Mouse (Mus musculus) embryonic facial prominence, embryonic 14.5 days (tissue): Measurements from ENCODE around the gene Cntfr. TPM values are rescaled to one million over a fixed set of nuclear protein-coding genes. Genes with fewer than 3 reads are reported as not detected.

Source experiments
- ATAC-seq: fragments of 200-750 bp; cut with Nextera tagmentation; 2 replicates; pipeline ENCODE4 v1.8.0; 2017; ENCODE audit warnings: low read depth, moderate number of reproducible peaks, moderate TSS enrichment
- DNase-seq: peaks from one replicate; pipeline ENCODE4 v3.0.0-alpha.2; 2015; ENCODE audit warnings: low spot score
- H3K27ac ChIP-seq: fragments of 300-500 bp; sonication (generic); replicated peaks from 2 replicates; pipeline ENCODE4 v1.5.1; 2014; ENCODE audit warnings: low read depth, mild to moderate bottlenecking, low read length, moderate library complexity
- H3K27me3 ChIP-seq: fragments of 300-500 bp; sonication (generic); replicated peaks from 2 replicates; pipeline ENCODE4 v1.6.1; 2014; ENCODE audit warnings: low read length; ENCODE audit not compliant: control insufficient read depth, insufficient read depth
- H3K36me3 ChIP-seq: fragments of 300-500 bp; sonication (generic); 2 replicates; pipeline ENCODE4 v1.6.1; 2014; ENCODE audit warnings: low read length, mixed read lengths; ENCODE audit not compliant: control insufficient read depth, insufficient read depth
- H3K4me1 ChIP-seq: fragments of 300-500 bp; sonication (generic); 2 replicates; pipeline ENCODE4 v1.6.1; 2014; ENCODE audit warnings: antibody characterized with exemption, low read length; ENCODE audit not compliant: control insufficient read depth, insufficient read depth
- H3K4me2 ChIP-seq: fragments of 300-500 bp; sonication (generic); 2 replicates; pipeline ENCODE4 v1.6.1; 2014; ENCODE audit warnings: low read depth, mild to moderate bottlenecking, low read length, moderate library complexity, mixed read lengths
- H3K4me3 ChIP-seq: fragments of 300-500 bp; sonication (generic); 2 replicates; pipeline ENCODE4 v1.5.1; 2014; ENCODE audit warnings: low read depth, mild to moderate bottlenecking, low read length
- H3K9ac ChIP-seq: fragments of 300-500 bp; sonication (generic); 2 replicates; pipeline ENCODE4 v1.6.1; 2014; ENCODE audit warnings: low read depth, mild to moderate bottlenecking, low read length, moderate library complexity, mixed read lengths
- H3K9me3 ChIP-seq: fragments of 300-500 bp; sonication (generic); 2 replicates; pipeline ENCODE4 v1.6.1; 2016; ENCODE audit warnings: low read length; ENCODE audit not compliant: control insufficient read depth
- WGBS: fragments of 180-500 bp; shearing (Covaris S2); extraction: QIAGEN DNeasy Blood & Tissue Kit; methylation state at CpG from one replicate; pipeline ENCODE4 v1.1.7; 2014; 5-methylcytosine and 5-hydroxymethylcytosine counted together
- polyA plus RNA-seq: library from polyadenylated mRNA; unstranded; fragments of >200 nt; fragmentation: Nextera tagmentation; extraction: Ambion mirVana; gene quantifications from 2 replicates; pipeline ENCODE4 v1.2.1, GENCODE M21; 2014

Gene Cntfr
- polyA plus RNA-seq, 1 experiment from 2014 or later: 12.8 TPM

- no peak overlapping the region for H3K27ac ChIP-seq
- no peak overlapping the region for H3K4me2 ChIP-seq
- peak; percentile 70 for DNase-seq
- H3K9ac ChIP-seq: no peak overlapping the region
- peak; percentile 78 for ATAC-seq
- no peaks in the 10 kb centered on the region for H3K36me3 ChIP-seq
- H3K9me3 ChIP-seq: no peaks in the 10 kb centered on the region
- H3K27me3 ChIP-seq: no peaks in the 10 kb centered on the region
- H3K4me1 ChIP-seq: no peaks in the 10 kb centered on the region; the same call in 1 of the 2 replicates
- 52% methylated on average over 9 of the region's 9 CpGs for WGBS
- no peak overlapping the region for H3K4me3 ChIP-seq
These were observed 81.0 kb downstream of the Cntfr start for GRCm38 (mm10) chr4:41615661-41616599.

- Histone ChIP-seq H3K4me3 (no peak overlapping the region), H3K9me3 (no peaks in the 10 kb centered on the region), H3K27me3 (no peaks in the 10 kb centered on the region), H3K36me3 (no peaks in the 10 kb centered on the region), H3K9ac (no peak overlapping the region), H3K4me2 (no peak overlapping the region), H3K27ac (no peak overlapping the region), H3K4me1 (no peaks in the 10 kb centered on the region)
- DNase-seq: peak; percentile 82
- 7% methylated on average over 7 of the region's 7 CpGs for WGBS
- ATAC-seq: no peak
These were observed 82.7 kb downstream of the Cntfr start for GRCm38 (mm10) chr4:41614156-41614555.

- Histone ChIP-seq H3K36me3 (no peaks in the 10 kb centered on the region), H3K27me3 (no peaks in the 10 kb centered on the region), H3K4me1 (no peaks in the 10 kb centered on the region), H3K9me3 (no peaks in the 10 kb centered on the region), H3K9ac (no peak overlapping the region), H3K4me3 (no peak overlapping the region), H3K4me2 (no peak overlapping the region), H3K27ac (no peak overlapping the region)
- no peak for DNase-seq
- ATAC-seq: no peak
- 51% methylated on average over 8 of the region's 8 CpGs for WGBS
These were observed 84.7 kb downstream of the Cntfr start for GRCm38 (mm10) chr4:41612166-41612565.

GRCm38 (mm10) chr4:41610594-41610980, 86.3 kb downstream of the Cntfr start:
- Histone ChIP-seq H3K4me3 (no peak overlapping the region), H3K27me3 (no peaks in the 10 kb centered on the region), H3K4me2 (no peak overlapping the region), H3K36me3 (no peaks in the 10 kb centered on the region), H3K9me3 (no peaks in the 10 kb centered on the region), H3K9ac (no peak overlapping the region), H3K4me1 (no peaks in the 10 kb centered on the region), H3K27ac (no peak overlapping the region)
- DNase-seq: no peak
- 36% methylated on average over 6 of the region's 6 CpGs for WGBS
- no peak for ATAC-seq

GRCm38 (mm10) chr4:41609681-41610593, 87.0 kb downstream of the Cntfr start:
- 74% methylated on average over 10 of the region's 10 CpGs for WGBS
- no peak for ATAC-seq
- no peak overlapping the region for H3K27ac ChIP-seq
- no peak for DNase-seq
- H3K4me2 ChIP-seq: no peak overlapping the region
- H3K4me3 ChIP-seq: no peak overlapping the region
- no peak overlapping the region for H3K9ac ChIP-seq
- no peaks in the 10 kb centered on the region for H3K27me3 ChIP-seq
- no peaks in the 10 kb centered on the region for H3K9me3 ChIP-seq
- no peaks in the 10 kb centered on the region for H3K4me1 ChIP-seq
- H3K36me3 ChIP-seq: no peaks in the 10 kb centered on the region

Other genes with a start within 250 kb of the Cntfr start
- gene Kif24, start 232.2 kb downstream of the Cntfr start, polyA plus RNA-seq: 5.7 and 6.3 TPM in 2 replicates
- gene Nudt2, start 231.9 kb downstream of the Cntfr start, polyA plus RNA-seq: 49.0 and 50.7 TPM in 2 replicates
- 12.5 and 13.7 TPM in 2 replicates for gene AI464131, start 194.0 kb downstream of the Cntfr start, polyA plus RNA-seq
- 6.0 and 16.3 TPM in 2 replicates for gene 1110017D15Rik, start 179.8 kb downstream of the Cntfr start, polyA plus RNA-seq
- 4.0 and 4.1 TPM in 2 replicates for gene Fam219a, start 127.6 kb downstream of the Cntfr start, polyA plus RNA-seq
- 1.6 and 3.7 TPM in 2 replicates for gene Dnaic1, start 127.3 kb downstream of the Cntfr start, polyA plus RNA-seq
- 22.7 and 26.0 TPM in 2 replicates for gene Enho, start 56.8 kb downstream of the Cntfr start, polyA plus RNA-seq
- gene Il11ra1, start 2.9 kb upstream of the Cntfr start, polyA plus RNA-seq: 317 and 362 TPM in 2 replicates
- gene Rpp25l, start 16.4 kb upstream of the Cntfr start, polyA plus RNA-seq: 67.4 and 68.7 TPM in 2 replicates
- 112 and 117 TPM in 2 replicates for gene Dctn3, start 26.1 kb upstream of the Cntfr start, polyA plus RNA-seq
- gene Arid3c, start 34.1 kb upstream of the Cntfr start, polyA plus RNA-seq: 0.12 and 0.15 TPM in 2 replicates
- gene Galt, start 58.1 kb upstream of the Cntfr start, polyA plus RNA-seq: 35.1 and 36.5 TPM in 2 replicates
- 77.9 and 79.7 TPM in 2 replicates for gene Sigmar1, start 59.1 kb upstream of the Cntfr start, polyA plus RNA-seq
- gene Ccl27a, start 77.2 kb upstream of the Cntfr start, polyA plus RNA-seq: 41.4 and 46.0 TPM in 2 replicates
- 53.6 TPM in 1 of 2 replicates, not detected in the other for gene Gm21541, start 206.5 kb upstream of the Cntfr start, polyA plus RNA-seq
- gene Gm20878, start 244.5 kb upstream of the Cntfr start, polyA plus RNA-seq: 1.2 and 2.1 TPM in 2 replicates